Mouse (Mus musculus) colon, adult 2 months (tissue): ENCODE data around the gene Serpinb11. TPM values are rescaled to one million over a fixed set of nuclear protein-coding genes. Genes with fewer than 3 reads are reported as not detected.

Source experiments
- polyA plus RNA-seq: library from polyadenylated mRNA; depleted of rRNA; stranded (reverse); fragments of >200 nt; gene quantifications from 2 replicates; pipeline ENCODE4 v1.2.3, GENCODE M21; 2012; rRNA removed

The Serpinb11 gene
- not detected in 2 replicates for polyA plus RNA-seq

DNA sequence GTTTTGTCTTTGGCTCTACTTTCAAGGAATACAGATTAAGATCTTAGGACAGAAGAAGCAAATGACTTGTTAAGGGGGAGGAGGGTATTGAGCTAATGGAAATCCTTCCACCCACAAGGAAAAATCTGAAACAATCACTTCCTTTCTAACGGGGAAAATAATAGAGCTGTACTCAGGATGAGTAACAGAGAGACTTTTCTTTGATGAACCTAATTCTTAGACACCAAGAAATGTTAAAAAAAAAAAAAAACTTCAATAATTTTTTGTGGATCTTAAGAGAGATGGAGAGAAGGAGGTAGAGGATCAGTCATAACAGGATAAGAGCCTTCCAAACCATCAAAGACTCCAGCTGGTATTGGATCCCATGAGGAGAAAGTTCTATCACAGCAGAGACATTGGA lies at the start of gene Serpinb11:
Gene Serpinb11, plus strand, starts transcription at position 301 of the 400 bp plus-strand sequence.

GRCm38 (mm10) chr1:107399355-107399754 lies 38.4 kb downstream of the Serpinb11 start, which contains the start of gene Serpinb7:
TSS of gene Serpinb7 (plus strand) at chr1:107399655.

Other genes starting within 250 kb of the Serpinb11 start
- gene Serpinb3b, start 82.8 kb upstream of the Serpinb11 start, polyA plus RNA-seq, result not detected in 2 replicates
- gene Serpinb3c, start 82.8 kb upstream of the Serpinb11 start, polyA plus RNA-seq, result not detected in 2 replicates
- gene Serpinb7, start 38.5 kb downstream of the Serpinb11 start, polyA plus RNA-seq, result not detected in 2 replicates
- not detected in 2 replicates for gene Serpinb2, start 150.2 kb downstream of the Serpinb11 start, polyA plus RNA-seq
- 0.52 and 0.90 TPM in 2 replicates for gene Serpinb8, start 228.8 kb downstream of the Serpinb11 start, polyA plus RNA-seq